In genomic region chr1:138507446-138508043, GRCm38 (mm10) we compare ENCODE assay signal across 10 mouse cellular contexts.
DNase-seq lines count a peak whose midpoint lies in the region.
"Had no signal": no experiment of that assay in that cellular context is flagged by ENCODE, and none has a peak within 500 bp of the region (broad histone marks: within the 10 kb centered on the region; RNA-seq: fewer than 3 reads in every experiment).

No protein-coding gene starts in this region.

- DNase-seq in cerebellum, postnatal 10 days, result peak; percentile 40 to 50
- DNase-seq in cerebellum, postnatal 36 days, result no peak
- peak; percentile 9 for DNase-seq in lung, postnatal 25 days (ENCODE audit: low spot score)
- no peak for DNase-seq in lung, postnatal 14 days
- peak; percentile 50 for DNase-seq in kidney, postnatal 14 days
- DNase-seq in skeletal muscle tissue, adult 2 months (ENCODE audit: low read depth, low spot score), result peak; percentile 5
- no peak for DNase-seq in urinary bladder, adult 18-20 months (ENCODE audit: low spot score in 2 of 2)
- DNase-seq in frontal cortex, postnatal 14 days (ENCODE audit: low spot score in 2 of 2), result no peak
- DNase-seq: liver, postnatal 0 days; thymus, postnatal 25 days had no signal

Comparison
In these comparisons a context has a peak if more than half of its experiments do, and no peak if none do; other contexts are left out.
1. DNase-seq: peak in cerebellum, postnatal 10 days (2 of 2), lung, postnatal 25 days (single experiment), kidney, postnatal 14 days (single experiment) and skeletal muscle tissue, adult 2 months (single experiment); none in cerebellum, postnatal 36 days (0 of 2), lung, postnatal 14 days (single experiment), urinary bladder, adult 18-20 months (0 of 2) and frontal cortex, postnatal 14 days (0 of 2).